Mouse (Mus musculus) T-helper 2 cell (primary cell): ENCODE measurements around the gene Krtap24-1.

ENCODE experiments used
- in situ Hi-C: fragments of 300-600 bp; cut with MboI, MseI; formaldehyde crosslinking; loops from one replicate; pipeline ENCODE4 v1.15.1; 2025; ENCODE audit warnings: high pct_unique_total_duplicates

Gene Krtap24-1

GRCm38 (mm10) chr16:88611922-88612321 is at the start of gene Krtap24-1:
Krtap24-1 (minus strand) TSS chr16:88612279.
- in situ Hi-C loops = no loop called here

GRCm38 (mm10) chr16:88657426-88657825 is 45.3 kb upstream of the Krtap24-1 start:
- in situ Hi-C loops = no loop called here

- in situ Hi-C loops = no loop called here
Observed at GRCm38 (mm10) chr16:88651952-88652351, 39.9 kb upstream of the Krtap24-1 start.

- in situ Hi-C loops = no loop called here
Observed at GRCm38 (mm10) chr16:88651082-88651481, 39.0 kb upstream of the Krtap24-1 start.

- in situ Hi-C loops = no loop called here
Observed at GRCm38 (mm10) chr16:88647358-88647846, 35.3 kb upstream of the Krtap24-1 start, which contains the start of gene Krtap26-1. Krtap26-1 (minus strand) TSS chr16:88647796.

GRCm38 (mm10) chr16:88646366-88647111 is 34.5 kb upstream of the Krtap24-1 start:
- in situ Hi-C loops = no loop called here

- in situ Hi-C loops = no loop called here
Observed at GRCm38 (mm10) chr16:88640053-88640452, 28.0 kb upstream of the Krtap24-1 start.

DNA sequence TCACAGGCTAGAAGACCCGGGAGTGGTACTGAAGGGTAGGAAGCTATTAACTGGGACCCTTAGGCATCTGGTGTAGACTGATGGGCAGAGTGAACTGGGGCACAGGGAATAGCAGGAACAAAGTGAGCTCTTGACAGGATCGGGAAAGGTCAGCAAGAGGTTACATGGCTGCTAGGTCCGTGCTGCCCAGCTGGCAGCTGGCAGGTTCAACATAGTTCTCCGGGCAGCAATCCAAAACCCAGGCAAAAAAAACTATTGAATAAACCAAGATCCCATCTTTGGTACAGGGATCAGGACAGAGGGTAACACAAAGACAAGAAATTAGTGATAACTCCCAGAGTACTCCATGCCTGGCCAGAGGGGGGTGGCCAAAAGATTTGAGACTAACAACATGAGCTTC is 23.1 kb upstream of the Krtap24-1 start:
- in situ Hi-C loops = no loop called here

DNA sequence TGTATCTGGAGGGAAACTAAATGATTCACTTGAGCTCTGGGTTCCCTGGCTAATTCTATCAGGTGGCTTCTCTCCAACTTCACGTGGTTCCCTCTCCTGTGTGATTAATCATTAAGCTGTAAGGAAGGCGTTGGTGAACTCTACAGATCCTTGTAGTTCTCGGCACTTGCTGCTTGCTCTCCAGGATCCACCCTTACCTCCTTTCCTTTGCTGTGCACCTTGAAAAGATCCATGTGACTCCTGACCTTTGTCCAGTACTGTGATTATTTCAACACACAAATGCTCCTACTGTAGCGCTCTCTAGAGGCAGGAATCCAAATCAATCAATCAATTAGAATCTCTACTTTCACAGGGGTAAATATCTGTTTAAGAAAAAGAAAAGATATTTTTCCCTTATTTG is 19.4 kb upstream of the Krtap24-1 start:
- in situ Hi-C loops = no loop called here

- in situ Hi-C loops = no loop called here
Observed at GRCm38 (mm10) chr16:88627566-88627965, 15.5 kb upstream of the Krtap24-1 start, which contains the start of gene 2310079G19Rik. 2310079G19Rik (minus strand) TSS chr16:88627666.

DNA sequence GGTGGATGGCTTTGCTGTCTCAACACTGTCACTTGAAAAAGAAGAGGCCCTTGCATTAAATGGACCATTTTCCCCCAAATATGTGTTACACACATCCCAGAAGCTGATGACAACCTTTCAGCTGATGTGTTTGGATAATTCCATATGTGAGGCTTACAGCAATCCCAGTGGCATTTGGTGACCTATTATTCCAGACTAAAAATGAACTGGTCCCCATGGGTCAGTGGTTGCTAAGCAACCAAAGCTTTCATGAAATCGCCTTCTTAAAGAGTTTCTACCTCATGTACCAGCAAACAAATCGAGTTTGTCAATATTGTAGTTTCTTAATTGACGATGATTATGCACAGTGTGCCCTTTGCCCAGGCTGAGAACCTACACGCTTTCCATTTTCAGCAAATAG is 633 bp upstream of the Krtap24-1 start:
- in situ Hi-C loops = no loop called here

- in situ Hi-C loops = no loop called here
Observed at GRCm38 (mm10) chr16:88604570-88604969, 7.5 kb downstream of the Krtap24-1 start.

DNA sequence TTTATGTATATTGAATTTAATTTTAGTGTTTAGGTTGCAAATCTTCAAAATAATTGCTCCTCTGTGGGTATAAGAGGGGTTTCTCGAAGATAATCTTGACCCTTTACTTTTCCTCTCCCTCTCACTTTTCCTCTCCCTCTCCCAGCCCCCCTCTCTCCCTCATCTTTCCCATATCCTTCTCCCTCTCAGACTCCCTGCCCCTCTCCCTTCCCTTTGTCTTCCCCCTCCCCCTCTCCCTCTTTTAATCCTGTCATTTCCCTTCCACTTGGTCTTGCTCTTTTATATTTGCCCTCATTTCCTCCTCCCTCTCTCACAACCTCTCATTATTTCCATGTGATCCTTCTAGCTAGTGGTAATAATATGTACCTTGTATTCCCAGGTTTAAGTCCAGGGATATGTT is 9.6 kb downstream of the Krtap24-1 start:
- in situ Hi-C loops = no loop called here

GRCm38 (mm10) chr16:88600303-88600702 is 11.8 kb downstream of the Krtap24-1 start:
- in situ Hi-C loops = no loop called here

- in situ Hi-C loops = no loop called here
Observed at GRCm38 (mm10) chr16:88599504-88600237, 12.4 kb downstream of the Krtap24-1 start.

DNA sequence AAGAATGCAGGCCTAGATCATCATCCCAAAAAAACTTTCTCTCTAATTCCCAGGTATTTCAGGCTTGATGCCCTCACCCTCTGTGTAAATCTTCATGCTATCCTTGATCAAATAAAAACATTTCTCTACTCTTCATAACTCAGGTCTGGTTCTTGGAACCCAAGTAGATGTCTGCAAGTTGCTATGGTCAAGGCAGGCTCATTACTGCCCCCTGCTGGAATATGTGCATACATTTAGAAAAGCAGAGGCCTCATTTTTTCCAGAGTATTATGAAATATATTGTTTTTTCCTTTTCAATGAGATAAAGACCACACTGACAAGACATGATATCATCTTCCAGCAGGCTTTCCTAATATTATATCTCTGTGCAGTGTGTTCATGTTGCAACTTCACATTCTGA is 19.3 kb downstream of the Krtap24-1 start:
- in situ Hi-C loops = no loop called here

DNA sequence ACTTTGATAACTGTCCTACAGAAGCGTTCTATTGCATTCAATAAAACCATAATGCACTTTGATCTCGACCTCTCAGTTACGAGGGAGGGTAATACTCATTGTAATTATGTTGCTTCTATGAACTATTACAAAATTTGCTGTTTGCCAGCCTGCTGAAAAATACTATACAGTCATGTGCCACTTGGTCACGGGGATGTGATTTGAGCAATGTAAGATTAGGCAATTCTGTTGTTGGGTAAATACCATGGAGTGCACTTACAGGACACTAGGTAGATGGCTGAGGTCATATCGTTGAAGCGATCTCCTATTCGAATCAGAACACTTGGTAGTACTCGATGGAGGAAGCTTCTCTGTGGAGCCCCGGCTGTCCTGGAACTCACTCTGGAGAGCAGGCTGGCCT is 28.7 kb downstream of the Krtap24-1 start:
- in situ Hi-C loops = no loop called here

- in situ Hi-C loops = no loop called here
Observed at GRCm38 (mm10) chr16:88575885-88576679, 36.0 kb downstream of the Krtap24-1 start.

DNA sequence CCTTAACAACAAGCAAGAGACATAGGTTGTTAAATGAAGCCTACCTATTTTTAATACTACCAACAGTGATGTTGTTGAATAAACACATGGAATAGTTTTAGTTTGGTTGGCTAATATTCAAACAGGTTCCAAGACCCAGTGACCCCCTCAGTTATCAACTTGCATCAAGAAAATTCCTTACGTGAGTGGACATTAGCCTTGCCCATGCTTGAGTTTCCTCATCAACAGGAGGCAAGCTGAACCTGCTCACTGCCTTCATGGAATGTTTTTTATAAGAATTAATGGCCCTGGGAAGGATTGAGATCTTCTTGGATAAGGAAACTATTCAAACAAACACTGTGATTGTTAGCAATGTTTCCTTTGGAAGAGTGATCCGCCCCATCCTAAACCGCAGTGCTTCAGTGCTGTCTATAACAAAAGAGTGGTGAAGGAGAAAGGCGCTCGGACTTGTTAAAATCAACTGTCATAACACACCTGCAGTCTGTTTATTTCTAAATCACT is 39.1 kb downstream of the Krtap24-1 start:
- in situ Hi-C loops = no loop called here

- in situ Hi-C loops = no loop called here
Observed at GRCm38 (mm10) chr16:88570136-88570535, 41.9 kb downstream of the Krtap24-1 start.

DNA sequence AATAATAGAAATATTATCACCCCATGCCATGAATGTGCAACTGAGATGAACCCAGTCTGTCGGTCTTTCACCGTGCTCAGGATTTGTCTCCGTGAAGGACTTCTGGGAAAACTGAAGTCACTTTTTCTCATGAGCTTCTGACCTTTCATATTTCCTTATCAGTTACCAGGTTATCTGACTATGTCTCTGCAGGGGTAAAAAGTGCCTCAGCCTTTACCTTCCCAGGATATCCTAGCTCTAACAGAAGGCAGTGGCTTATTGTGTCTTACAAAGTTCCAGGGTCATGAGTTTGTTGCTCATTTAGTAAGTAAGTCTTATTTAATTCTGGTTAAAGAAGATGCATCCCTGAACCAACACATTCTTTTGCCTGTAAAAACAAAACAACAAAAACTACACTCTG is 42.3 kb downstream of the Krtap24-1 start:
- in situ Hi-C loops = no loop called here

GRCm38 (mm10) chr16:88569096-88569495 is 43.0 kb downstream of the Krtap24-1 start:
- in situ Hi-C loops = no loop called here
